Mouse (Mus musculus) heart, postnatal 10 days (tissue): ENCODE measurements around the gene Zfp184. TPM values are rescaled to one million over a fixed set of nuclear protein-coding genes. Genes with fewer than 3 reads are reported as not detected.
A peak's percentile ranks its signal among the peaks of the same experiment; 100 is the strongest.

ENCODE experiments used
- DNase-seq, 2 experiments: peaks; one replicate each; pipeline ENCODE4 v3.0.0; 2021
- intact Hi-C: fragments of 180-260 bp; cut with DNase I; formaldehyde crosslinking; loops from one replicate; pipeline ENCODE4 v1.15.1; 2025
- total RNA-seq, 2 experiments: library from RNA; stranded (reverse); gene quantifications; 2 replicates each; pipeline ENCODE4 v1.2.3; 2021

Gene Zfp184
- total RNA-seq, 2 experiments from 2014 or later, result 1.4 to 1.9 TPM

DNA sequence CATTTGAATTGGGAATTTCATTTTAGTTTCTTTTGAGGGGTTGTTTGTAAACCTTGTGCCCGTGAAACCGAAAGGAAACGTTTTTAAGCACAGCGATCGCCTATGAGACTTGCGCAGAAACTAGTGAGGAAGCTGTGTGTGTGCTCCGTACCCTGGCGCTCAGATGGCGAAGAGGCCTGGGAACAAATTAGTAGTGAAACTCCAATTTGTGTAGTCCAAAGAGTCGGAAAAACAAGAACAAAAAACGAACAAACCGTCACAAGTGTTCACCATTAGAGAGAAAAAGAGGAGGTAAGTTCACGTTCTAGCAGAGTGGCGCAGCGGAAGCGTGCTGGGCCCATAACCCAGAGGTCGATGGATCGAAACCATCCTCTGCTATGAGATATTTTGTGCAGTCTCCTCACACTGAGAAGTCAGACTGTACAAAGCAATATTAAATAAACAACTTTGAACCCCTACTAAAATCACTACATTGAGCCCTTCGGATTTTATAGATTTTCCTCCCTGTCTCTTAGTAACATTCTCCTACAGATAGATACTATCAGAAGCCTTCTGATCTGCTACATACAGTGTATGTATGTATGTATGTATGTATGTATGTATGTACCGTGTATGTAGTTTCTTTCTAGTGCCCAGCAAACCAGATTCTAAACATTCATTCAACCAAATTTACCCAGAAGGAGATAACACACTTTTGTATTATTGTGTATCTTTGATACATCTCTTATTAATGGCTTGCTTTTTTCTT is 30.0 kb downstream of the Zfp184 start:
- DNase-seq, result peak; percentile 79 to 81
- intact Hi-C loops, result loop anchor here (1.0 to 2.0 kb wide), 2 partner anchors 34 to 53 kb away; no protein-coding TSS in a partner anchor

DNA sequence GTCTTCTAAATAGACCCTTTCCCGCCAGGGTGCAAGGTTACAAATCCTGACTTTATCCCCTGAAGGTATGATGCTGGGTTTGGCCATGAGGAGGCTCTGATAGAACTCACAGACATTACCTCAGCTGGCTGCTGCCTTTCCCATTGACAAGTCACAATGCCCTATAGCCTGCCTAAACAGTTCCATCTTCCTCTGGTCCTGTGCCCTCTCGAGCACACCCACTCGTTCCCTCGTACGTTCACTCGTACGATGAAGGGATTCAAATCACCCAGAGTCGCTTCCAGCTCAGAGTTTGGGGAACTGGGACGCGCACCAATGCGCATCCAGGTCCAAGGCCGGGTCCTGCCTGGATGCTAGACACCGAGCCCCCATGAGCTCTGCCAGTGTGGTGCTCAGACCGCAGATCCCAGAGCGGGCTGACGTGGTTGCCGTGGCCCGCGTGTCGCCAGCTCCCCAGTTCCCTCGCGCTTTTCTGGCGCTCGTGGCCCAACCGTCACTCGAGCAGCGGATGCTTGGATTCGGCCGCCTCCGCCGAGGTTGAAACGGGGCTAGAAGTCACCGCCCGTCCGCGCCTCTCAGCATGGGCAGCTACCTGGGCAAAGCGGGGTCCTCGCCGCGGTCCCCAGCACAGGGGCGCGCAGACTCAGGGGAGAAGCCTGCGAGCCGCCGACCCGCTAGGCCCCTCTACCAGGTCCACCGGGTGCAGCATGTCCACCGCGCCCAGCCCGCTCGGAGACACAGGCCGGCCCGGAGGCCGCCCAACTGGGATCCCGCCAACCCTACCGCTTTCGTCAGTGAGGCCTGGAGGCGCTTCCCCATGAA is 36.3 kb downstream of the Zfp184 start, which contains the start of gene Pom121l2:
TSS of gene Pom121l2 (plus strand) at position 214 of the 822 bp plus-strand sequence.
- peak; percentile 71 to 75 for DNase-seq
- intact Hi-C loops, result no loop called here

GRCm38 (mm10) chr13:21981803-21982193 is 36.9 kb downstream of the Zfp184 start:
- intact Hi-C loops, result no loop called here
- DNase-seq, result no peak

DNA sequence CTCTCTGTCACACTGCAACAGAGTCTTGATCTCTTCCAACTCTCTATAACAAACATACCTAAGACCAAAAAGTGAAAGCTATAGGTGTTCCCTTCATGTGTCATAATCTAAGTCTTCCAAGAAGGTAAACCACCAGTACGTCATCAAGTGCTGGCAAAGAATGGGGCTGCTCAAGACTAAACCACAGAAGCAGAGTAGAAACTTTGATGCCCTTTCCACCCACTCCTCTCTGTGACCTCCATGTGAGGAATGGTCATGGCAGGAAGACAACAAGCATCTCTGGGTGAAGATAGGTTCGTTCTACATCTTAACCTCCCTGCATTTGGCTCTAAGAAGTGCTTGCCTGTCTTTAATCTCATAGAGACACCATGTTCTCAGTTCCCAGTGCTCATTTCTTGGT is 39.6 kb downstream of the Zfp184 start:
- no peak for DNase-seq

GRCm38 (mm10) chr13:21992550-21992949 is 47.7 kb downstream of the Zfp184 start:
- DNase-seq, result no peak
- intact Hi-C loops, result no loop called here

More for the DNA sequence above, 39.6 kb downstream of the Zfp184 start:
- intact Hi-C loops, result no loop called here

DNA sequence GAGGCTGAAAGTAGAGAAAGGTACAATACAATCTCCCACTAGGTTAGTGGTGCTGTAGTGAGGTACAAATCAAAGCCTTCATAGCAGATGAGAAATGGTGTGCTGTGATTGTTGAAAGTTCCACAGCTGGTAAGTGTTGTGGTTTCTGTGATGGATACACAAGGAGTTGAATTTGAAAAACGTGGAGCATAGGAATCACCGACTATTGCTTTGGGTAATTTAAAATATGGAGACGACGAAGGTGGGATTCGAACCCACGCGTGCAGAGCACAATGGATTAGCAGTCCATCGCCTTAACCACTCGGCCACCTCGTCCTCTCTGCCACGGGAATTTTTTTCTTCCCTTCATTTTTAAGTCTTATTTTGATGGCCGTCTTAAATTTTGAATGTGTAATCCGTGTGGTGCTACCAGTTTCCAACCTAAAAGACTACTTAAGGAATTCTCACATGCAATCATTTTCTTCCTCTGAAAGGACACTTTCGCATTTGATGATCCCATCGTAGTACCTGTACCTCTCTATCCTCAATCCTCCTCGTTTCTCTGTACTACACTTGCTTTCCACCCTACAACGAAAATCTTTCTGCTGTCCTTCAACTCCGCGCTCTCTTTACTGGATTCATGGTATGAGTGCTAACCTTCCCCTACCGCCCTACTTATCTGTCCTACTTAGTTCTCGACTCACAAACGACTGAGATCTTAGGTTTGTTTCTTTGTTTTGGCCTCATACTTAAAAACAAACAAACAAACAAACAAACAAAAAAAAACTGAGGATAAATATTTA is 49.3 kb downstream of the Zfp184 start:
- DNase-seq, result peak in 1 of 2 experiments; percentile 21
- intact Hi-C loops, result no loop called here

DNA sequence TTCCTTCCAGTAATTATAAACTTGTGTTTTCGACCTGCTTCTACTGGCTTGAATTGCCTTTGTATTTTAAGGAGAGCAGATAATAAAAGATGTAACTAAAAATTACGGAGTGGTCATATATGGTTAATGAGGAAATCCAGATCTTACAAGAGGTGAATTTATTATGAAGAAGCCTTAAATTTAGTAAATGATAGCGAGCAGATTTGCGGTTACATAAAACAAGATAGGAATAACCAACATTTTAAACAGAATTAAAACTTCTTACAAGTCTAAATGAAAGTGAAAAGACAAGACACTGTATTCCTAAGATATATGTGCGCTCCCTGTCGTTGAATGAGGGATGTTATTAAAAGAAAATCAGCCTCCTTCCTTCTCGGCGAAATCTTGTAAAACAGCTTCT is 50.0 kb downstream of the Zfp184 start:
- intact Hi-C loops, result no loop called here
- DNase-seq, result no peak

- intact Hi-C loops, result no loop called here
- DNase-seq, result peak in 1 of 2 experiments; percentile 53
Measured at GRCm38 (mm10) chr13:21995331-21995914, 50.5 kb downstream of the Zfp184 start.

DNA sequence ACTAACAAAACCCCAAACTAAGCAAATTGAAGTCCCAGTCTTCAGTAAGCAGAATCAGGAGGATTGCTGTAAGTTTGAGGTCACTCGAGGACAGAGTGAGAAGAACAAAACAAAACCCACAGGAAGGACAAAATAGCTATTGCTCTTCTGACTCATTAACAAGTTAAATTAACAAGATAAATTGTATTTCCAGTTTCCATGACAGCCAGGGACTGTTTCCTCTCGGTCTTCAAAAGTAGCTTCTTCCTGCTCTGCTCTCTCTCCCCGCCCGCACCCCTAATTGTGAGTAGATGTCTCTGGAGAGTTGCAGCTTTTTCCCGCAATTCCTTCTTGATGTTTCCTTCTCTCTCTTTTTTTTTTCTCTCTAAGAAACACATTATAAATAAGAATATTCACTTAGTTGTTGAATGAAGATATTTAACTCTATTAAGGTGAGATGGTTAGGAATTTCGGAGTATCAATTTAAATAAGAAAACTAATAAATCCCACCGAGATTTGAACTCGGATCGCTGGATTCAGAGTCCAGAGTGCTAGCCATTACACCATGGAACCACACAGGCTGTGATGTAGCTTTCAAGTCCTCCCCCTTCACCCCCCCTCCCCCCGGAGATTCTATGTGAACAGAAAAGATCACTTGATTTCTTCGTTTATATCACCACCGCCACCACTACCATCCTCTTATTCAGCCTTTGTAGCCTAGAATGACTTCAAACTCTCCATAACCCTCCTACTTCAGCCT is 51.4 kb downstream of the Zfp184 start:
- DNase-seq, result no peak
- intact Hi-C loops, result loop anchor here (2.0 kb wide), 1 partner anchor 19 kb away; no protein-coding TSS in a partner anchor

DNA sequence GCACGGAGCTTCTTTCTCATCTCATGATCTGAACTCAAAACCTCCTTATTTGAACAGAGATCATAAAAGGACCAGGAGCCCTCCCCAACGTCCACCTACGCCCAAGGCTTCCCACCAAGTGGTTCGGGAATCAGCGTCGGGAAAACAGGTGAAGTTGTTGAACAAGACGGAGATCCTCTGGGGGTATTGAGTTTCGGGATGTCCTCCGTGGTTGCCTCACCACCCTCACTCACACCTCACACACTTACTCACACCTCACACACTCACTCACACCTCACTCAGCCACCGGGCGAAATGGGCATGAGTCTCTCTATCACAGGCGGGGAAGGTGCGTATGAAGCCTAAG is 51.9 kb downstream of the Zfp184 start:
- no peak for DNase-seq
- intact Hi-C loops, result loop anchor here (2.0 kb wide), 1 partner anchor 18 kb away; no protein-coding TSS in a partner anchor

- DNase-seq, result no peak
- intact Hi-C loops, result loop anchor here (2.0 kb wide), 1 partner anchor 17 kb away; no protein-coding TSS in a partner anchor
Measured at GRCm38 (mm10) chr13:21997201-21997820, 52.4 kb downstream of the Zfp184 start.

- intact Hi-C loops, result loop anchor here (2.0 kb wide), 1 partner anchor 17 kb away; no protein-coding TSS in a partner anchor
- DNase-seq, result no peak
Measured at GRCm38 (mm10) chr13:21997821-21998220, 52.9 kb downstream of the Zfp184 start.

GRCm38 (mm10) chr13:21998412-21998811 is 53.5 kb downstream of the Zfp184 start:
- no peak for DNase-seq
- intact Hi-C loops, result no loop called here

DNA sequence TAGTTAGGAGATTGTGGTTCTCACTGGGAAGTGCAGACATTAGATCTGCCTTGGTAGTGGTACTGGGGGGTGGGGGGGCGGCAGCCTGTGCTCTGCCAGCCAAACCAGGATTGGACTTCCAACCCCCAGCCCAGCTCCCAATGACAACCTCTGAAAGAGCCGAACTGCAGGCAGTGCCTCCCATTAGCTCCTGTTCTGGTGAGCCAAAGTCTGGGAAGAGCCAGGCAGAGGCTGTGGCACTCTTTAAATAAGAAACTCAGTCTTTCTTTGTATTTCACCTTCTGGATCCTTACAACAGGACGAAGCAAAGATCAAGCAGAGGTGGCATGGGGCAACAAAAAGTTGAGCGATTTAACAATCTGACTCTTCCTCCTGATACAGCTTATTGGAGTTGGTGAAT is 54.3 kb downstream of the Zfp184 start:
- no peak for DNase-seq
- intact Hi-C loops, result no loop called here

DNA sequence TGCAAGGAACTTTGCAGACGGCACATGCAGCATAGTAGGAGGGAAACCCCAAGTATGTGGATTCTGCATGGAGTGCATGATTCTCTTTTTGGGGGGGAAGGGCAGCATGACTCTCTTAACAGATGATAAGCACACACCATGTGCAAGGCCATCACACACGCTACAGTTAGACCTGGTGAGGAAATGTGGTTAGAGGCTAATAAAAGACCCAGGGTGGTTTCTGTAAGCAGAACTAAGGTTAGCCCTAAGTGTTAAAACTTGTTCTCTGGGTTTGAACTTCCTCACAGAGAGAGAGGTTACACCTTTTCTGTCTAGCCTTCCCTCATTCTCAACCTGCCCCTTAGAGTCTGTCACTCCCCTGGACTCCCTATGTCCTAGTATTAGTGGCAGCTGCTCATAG is 56.5 kb downstream of the Zfp184 start:
- DNase-seq, result no peak
- intact Hi-C loops, result no loop called here

DNA sequence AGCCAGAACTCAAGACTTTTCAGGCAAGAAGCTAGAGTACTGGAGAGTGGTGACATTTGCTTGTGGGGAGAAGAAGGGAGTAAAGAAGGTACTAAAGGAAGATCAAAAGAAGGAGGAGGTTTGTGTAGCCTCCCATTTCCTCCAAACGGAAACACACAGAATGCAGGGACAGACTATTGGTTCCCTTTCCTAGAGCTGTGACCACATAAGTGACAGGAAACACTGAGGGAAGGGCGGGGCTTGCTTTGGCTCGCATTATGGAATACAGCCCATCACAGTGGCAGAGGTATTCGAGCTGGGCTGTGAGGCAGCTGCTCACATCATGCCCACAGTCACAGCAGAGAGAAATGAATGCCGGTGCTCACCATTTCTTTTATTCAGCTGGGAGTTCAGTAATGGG is 56.9 kb downstream of the Zfp184 start:
- DNase-seq, result no peak
- intact Hi-C loops, result no loop called here

DNA sequence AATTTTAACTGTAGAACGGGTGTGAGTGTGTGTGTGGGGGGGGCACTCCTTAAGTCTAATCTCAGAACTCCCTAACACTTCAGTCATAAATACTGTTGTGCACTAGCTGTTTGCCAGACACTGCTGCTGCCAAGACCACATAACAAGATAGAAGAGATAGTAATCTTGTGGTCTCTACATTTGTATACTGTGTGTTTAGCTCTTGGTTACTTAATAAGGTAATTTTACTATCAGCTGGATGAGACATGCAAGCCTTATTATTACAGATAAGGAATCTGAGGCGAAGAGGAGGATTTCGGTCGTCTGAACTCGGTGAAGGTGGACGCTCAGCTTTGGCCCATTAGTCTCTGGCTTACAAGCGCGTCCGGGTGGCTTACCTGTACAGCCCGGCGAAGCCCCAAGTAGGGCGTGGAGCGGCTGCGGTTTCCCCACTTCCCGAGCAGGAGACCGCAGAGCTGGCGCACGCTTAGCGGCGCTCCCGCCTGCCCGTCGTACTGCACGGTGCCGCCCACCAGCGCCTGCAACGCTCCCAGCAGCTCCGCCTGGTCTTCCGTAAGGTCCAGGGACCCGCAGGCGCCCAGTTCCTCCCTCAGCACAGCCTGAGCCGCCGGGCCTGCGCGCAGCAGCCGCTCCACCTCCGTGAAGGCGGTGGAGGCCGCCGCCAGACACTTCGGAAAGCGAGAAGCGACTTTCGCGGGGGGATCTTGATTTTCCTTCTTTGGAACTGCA is 60.9 kb downstream of the Zfp184 start:
- peak in 1 of 2 experiments; percentile 31 for DNase-seq
- intact Hi-C loops, result no loop called here

- DNase-seq, result peak in 1 of 2 experiments; percentile 39
- intact Hi-C loops, result no loop called here
Measured at GRCm38 (mm10) chr13:22006334-22007120, 61.6 kb downstream of the Zfp184 start.
